8 mouse cellular contexts compared by ENCODE assay signal in genomic region chr3:95283589-95283941, GRCm38 (mm10). TPM values are rescaled to one million over a fixed set of nuclear protein-coding genes. Genes with fewer than 3 reads are reported as not detected.
DNase-seq lines count a peak whose midpoint lies in the region; ATAC-seq and TF ChIP-seq lines count a peak whose summit lies in the region.

No protein-coding gene starts in this region.

- H3K79me2 ChIP-seq in liver, adult 2 months (ENCODE audit: control insufficient read depth, insufficient read depth, low read length) = peaks cover 26% of the 10 kb centered on the region; the same call in 1 of the 2 replicates

- under 1% methylated on average over 7 of the region's 7 CpGs for WGBS in liver, adult 2 months
- WGBS in embryonic facial prominence, embryonic 12.5 days = under 1% methylated on average over 7 of the region's 7 CpGs
- WGBS in intestine, embryonic 15.5 days = 3% methylated on average over 7 of the region's 7 CpGs
- 2% methylated on average over 7 of the region's 7 CpGs for WGBS in neural tube, embryonic 13.5 days

- DNase-seq in liver, adult 2 months (ENCODE audit: extremely low read depth, low read depth, low spot score) = no peak
- no peak for DNase-seq in liver
- no peak for DNase-seq in gastrocnemius, postnatal 25 days
- no peak for DNase-seq in lung, postnatal 36 days

- no peak for ATAC-seq in embryonic facial prominence, embryonic 12.5 days (ENCODE audit: insufficient number of reproducible peaks, insufficient read depth, low FRiP score, low TSS enrichment)
- no peak for ATAC-seq in intestine, embryonic 15.5 days
- ATAC-seq in neural tube, embryonic 13.5 days (ENCODE audit: low read depth) = no peak
- ATAC-seq in CD4-positive, CD25-positive, alpha-beta regulatory T cell, adult 4 months = no peak

- H3K4me1 ChIP-seq in liver, adult 2 months (ENCODE audit: control insufficient read depth, insufficient read depth, low read length) = peaks cover 24% of the 10 kb centered on the region
- peaks cover 17% of the 10 kb centered on the region for H3K4me1 ChIP-seq in embryonic facial prominence, embryonic 12.5 days
- peaks cover 15% of the 10 kb centered on the region for H3K4me1 ChIP-seq in intestine, embryonic 15.5 days (replicated peaks)
- H3K4me1 ChIP-seq in neural tube, embryonic 13.5 days (replicated peaks) = peaks cover 44% of the 10 kb centered on the region

- H3K9me3 ChIP-seq in embryonic facial prominence, embryonic 12.5 days = no peaks in the 10 kb centered on the region
- H3K9me3 ChIP-seq in intestine, embryonic 15.5 days = no peaks in the 10 kb centered on the region
- no peaks in the 10 kb centered on the region for H3K9me3 ChIP-seq in neural tube, embryonic 13.5 days

- H3K4me2 ChIP-seq in embryonic facial prominence, embryonic 12.5 days (replicated peaks) = peak overlapping the region; percentile 74
- peak overlapping the region; percentile 79 for H3K4me2 ChIP-seq in intestine, embryonic 15.5 days (replicated peaks)
- peak overlapping the region; percentile 82 for H3K4me2 ChIP-seq in neural tube, embryonic 13.5 days

- H3K9ac ChIP-seq in liver, adult 2 months (ENCODE audit: low read depth, low read length) = peak overlapping the region; percentile 90
- H3K9ac ChIP-seq in embryonic facial prominence, embryonic 12.5 days = peak overlapping the region; percentile 85
- peak overlapping the region; percentile 78 for H3K9ac ChIP-seq in intestine, embryonic 15.5 days
- peak overlapping the region; percentile 91 for H3K9ac ChIP-seq in neural tube, embryonic 13.5 days

- TF ChIP-seq POLR2A in liver, adult 2 months (IDR thresholded peaks at IDR 0.05; ENCODE audit: extremely low read depth, insufficient read depth, low read length) = no peak

- peak overlapping the region; percentile 83 for H3K4me3 ChIP-seq in liver, adult 2 months (ENCODE audit: insufficient read depth, low read depth, low read length)
- H3K4me3 ChIP-seq in embryonic facial prominence, embryonic 12.5 days = peak overlapping the region; percentile 72
- H3K4me3 ChIP-seq in intestine, embryonic 15.5 days (replicated peaks) = peak overlapping the region; percentile 60
- peak overlapping the region; percentile 76 for H3K4me3 ChIP-seq in neural tube, embryonic 13.5 days

- no peak for TF ChIP-seq CTCF in liver, adult 2 months (IDR thresholded peaks at IDR 0.05; ENCODE audit: low read depth, low read length)

- H3K36me3 ChIP-seq in liver, adult 2 months (ENCODE audit: control insufficient read depth, insufficient read depth, low read length) = peaks cover 17% of the 10 kb centered on the region
- H3K36me3 ChIP-seq in embryonic facial prominence, embryonic 12.5 days = peaks cover 14% of the 10 kb centered on the region
- peaks cover 7% of the 10 kb centered on the region for H3K36me3 ChIP-seq in intestine, embryonic 15.5 days
- H3K36me3 ChIP-seq in neural tube, embryonic 13.5 days = peaks cover 14% of the 10 kb centered on the region

- H3K27me3 ChIP-seq in liver, adult 2 months (ENCODE audit: control insufficient read depth, insufficient read depth, low read length) = no peaks in the 10 kb centered on the region
- no peaks in the 10 kb centered on the region for H3K27me3 ChIP-seq in embryonic facial prominence, embryonic 12.5 days
- no peaks in the 10 kb centered on the region for H3K27me3 ChIP-seq in intestine, embryonic 15.5 days (replicated peaks)
- no peaks in the 10 kb centered on the region for H3K27me3 ChIP-seq in neural tube, embryonic 13.5 days

- peak overlapping the region; percentile 97 for H3K27ac ChIP-seq in liver, adult 2 months (replicated peaks; ENCODE audit: insufficient read depth, low read depth, low read length)
- peak overlapping the region; percentile 98 for H3K27ac ChIP-seq in embryonic facial prominence, embryonic 12.5 days
- H3K27ac ChIP-seq in intestine, embryonic 15.5 days = peak overlapping the region; percentile 97
- peak overlapping the region; percentile 98 for H3K27ac ChIP-seq in neural tube, embryonic 13.5 days (replicated peaks)

RNA-seq across cellular contexts. Expression of gene Prune1, which starts 1.7 kb away (rescaled TPM):
- total RNA-seq in liver, adult 2 months (2014; rRNA removed) = 7.6 and 7.8 TPM in 2 replicates
- 11.3 and 12.8 TPM in 2 replicates for polyA plus RNA-seq in liver, adult 2 months (2012; rRNA removed)
- 25.7 and 26.4 TPM in 2 replicates for polyA plus RNA-seq in embryonic facial prominence, embryonic 12.5 days (2016; fragmentation: Nextera tagmentation; extraction: Ambion mirVana)
- 15.5 and 15.7 TPM in 2 replicates for polyA plus RNA-seq in intestine, embryonic 15.5 days (2015; fragmentation: Nextera tagmentation; extraction: Ambion mirVana)
- 46.3 and 47.1 TPM in 2 replicates for polyA plus RNA-seq in neural tube, embryonic 13.5 days (2015; fragmentation: Nextera tagmentation; extraction: Ambion mirVana)
- 10 to 100 TPM in 1 of 2 experiments, 1 to 10 TPM in 1; 6.3 to 10.1 TPM for polyA plus RNA-seq in CD4-positive, CD25-positive, alpha-beta regulatory T cell, adult 4 months (2017; shearing (Covaris generic))
- 10 to 100 TPM; 36.5 to 38.3 TPM for total RNA-seq in gastrocnemius, postnatal 25 days (2021)

RNA-seq across cellular contexts. Expression of gene Mindy1, which starts 2.4 kb away (rescaled TPM):
- total RNA-seq in liver, adult 2 months (2014; rRNA removed) = 56.6 and 63.6 TPM in 2 replicates
- polyA plus RNA-seq in liver, adult 2 months (2012; rRNA removed) = 122 and 137 TPM in 2 replicates
- polyA plus RNA-seq in embryonic facial prominence, embryonic 12.5 days (2016; fragmentation: Nextera tagmentation; extraction: Ambion mirVana) = 43.3 TPM in 2 replicates
- 36.1 and 38.4 TPM in 2 replicates for polyA plus RNA-seq in intestine, embryonic 15.5 days (2015; fragmentation: Nextera tagmentation; extraction: Ambion mirVana)
- 49.3 and 52.7 TPM in 2 replicates for polyA plus RNA-seq in neural tube, embryonic 13.5 days (2015; fragmentation: Nextera tagmentation; extraction: Ambion mirVana)
- 10 to 100 TPM; 22.1 to 25.3 TPM for polyA plus RNA-seq in CD4-positive, CD25-positive, alpha-beta regulatory T cell, adult 4 months (2017; shearing (Covaris generic))
- total RNA-seq in gastrocnemius, postnatal 25 days (2021) = 10 to 100 TPM; 19.9 to 22.8 TPM

RNA-seq across cellular contexts. Expression of gene Anxa9, which starts 23.4 kb away (rescaled TPM):
- total RNA-seq in liver, adult 2 months (2014; rRNA removed) = 0.54 and 0.55 TPM in 2 replicates
- 0.47 and 0.91 TPM in 2 replicates for polyA plus RNA-seq in liver, adult 2 months (2012; rRNA removed)
- polyA plus RNA-seq in embryonic facial prominence, embryonic 12.5 days (2016; fragmentation: Nextera tagmentation; extraction: Ambion mirVana) = 1.3 and 1.6 TPM in 2 replicates
- polyA plus RNA-seq in intestine, embryonic 15.5 days (2015; fragmentation: Nextera tagmentation; extraction: Ambion mirVana) = 1.4 and 1.6 TPM in 2 replicates
- 0.26 and 0.57 TPM in 2 replicates for polyA plus RNA-seq in neural tube, embryonic 13.5 days (2015; fragmentation: Nextera tagmentation; extraction: Ambion mirVana)
- 1 to 10 TPM in 1 of 2 experiments, under 1 TPM in 1; 0.42 to 1.1 TPM for polyA plus RNA-seq in CD4-positive, CD25-positive, alpha-beta regulatory T cell, adult 4 months (2017; shearing (Covaris generic))
- under 1 TPM; 0.15 to 0.27 TPM for total RNA-seq in gastrocnemius, postnatal 25 days (2021)

RNA-seq across cellular contexts. Expression of gene Cers2, which starts 31.0 kb away (rescaled TPM):
- 283 and 284 TPM in 2 replicates for total RNA-seq in liver, adult 2 months (2014; rRNA removed)
- polyA plus RNA-seq in liver, adult 2 months (2012; rRNA removed) = 266 and 271 TPM in 2 replicates
- 155 and 156 TPM in 2 replicates for polyA plus RNA-seq in embryonic facial prominence, embryonic 12.5 days (2016; fragmentation: Nextera tagmentation; extraction: Ambion mirVana)
- polyA plus RNA-seq in intestine, embryonic 15.5 days (2015; fragmentation: Nextera tagmentation; extraction: Ambion mirVana) = 146 and 148 TPM in 2 replicates
- polyA plus RNA-seq in neural tube, embryonic 13.5 days (2015; fragmentation: Nextera tagmentation; extraction: Ambion mirVana) = 96.7 and 104 TPM in 2 replicates
- polyA plus RNA-seq in CD4-positive, CD25-positive, alpha-beta regulatory T cell, adult 4 months (2017; shearing (Covaris generic)) = 100 to 1,000 TPM; 168 to 244 TPM
- total RNA-seq in gastrocnemius, postnatal 25 days (2021) = 10 to 100 TPM; 20.3 to 21.7 TPM

RNA-seq across cellular contexts. Expression of gene Bnipl, which starts 32.6 kb away (rescaled TPM):
- 0.07 TPM in 1 of 2 replicates, not detected in the other for total RNA-seq in liver, adult 2 months (2014; rRNA removed)
- polyA plus RNA-seq in liver, adult 2 months (2012; rRNA removed) = 0.16 TPM in 1 of 2 replicates, not detected in the other
- polyA plus RNA-seq in embryonic facial prominence, embryonic 12.5 days (2016; fragmentation: Nextera tagmentation; extraction: Ambion mirVana) = 1.8 and 2.5 TPM in 2 replicates
- 0.36 and 0.56 TPM in 2 replicates for polyA plus RNA-seq in intestine, embryonic 15.5 days (2015; fragmentation: Nextera tagmentation; extraction: Ambion mirVana)
- polyA plus RNA-seq in neural tube, embryonic 13.5 days (2015; fragmentation: Nextera tagmentation; extraction: Ambion mirVana) = not detected in 2 replicates
- not detected for polyA plus RNA-seq in CD4-positive, CD25-positive, alpha-beta regulatory T cell, adult 4 months (2017; shearing (Covaris generic))
- not detected for total RNA-seq in gastrocnemius, postnatal 25 days (2021)
